Mouse (Mus musculus): Measurements from ENCODE around the gene Brd3. TPM values are rescaled to one million over a fixed set of nuclear protein-coding genes. Genes with fewer than 3 reads are reported as not detected.
"Not testable (repeated sequence)": the region's sequence is repeated elsewhere in the genome, so short reads cannot be mapped to it uniquely, and the experiment has no call there.

The Brd3 gene
- polyA plus RNA-seq, 1 experiment from 2014 or later, result 128 TPM

DNA sequence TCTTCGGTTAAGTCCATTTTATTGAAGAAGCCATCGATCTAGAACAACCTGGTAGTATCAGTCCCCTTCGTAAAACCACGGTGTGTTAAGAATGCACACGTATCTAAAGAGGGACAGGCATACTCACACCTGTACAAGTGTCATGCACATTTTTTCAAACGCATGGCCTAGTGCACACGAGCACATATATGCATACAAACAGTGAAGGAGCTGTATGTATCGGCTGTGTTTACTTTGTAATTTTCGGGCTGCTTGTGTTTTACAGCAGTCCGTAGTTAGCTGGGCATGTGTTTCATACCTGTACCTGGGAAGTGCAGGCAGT is 33.0 kb upstream of the Brd3 start:
- ATAC-seq (ENCODE audit: insufficient number of reproducible peaks, insufficient read depth, low FRiP score, low TSS enrichment, low read depth), result peak; percentile 42
- 34% methylated on average over 10 of the region's 10 CpGs for WGBS
- Histone ChIP-seq H3K4me2 (peak overlapping the region; percentile 67), H3K36me3 (peaks cover 21% of the 10 kb centered on the region), H3K27me3 (no peaks in the 10 kb centered on the region), H3K9me3 (no peaks in the 10 kb centered on the region), H3K4me1 (replicated peaks) (peaks cover 16% of the 10 kb centered on the region), H3K27ac (peak overlapping the region; percentile 82), H3K9ac (replicated peaks) (peak overlapping the region; percentile 54), H3K4me3 (replicated peaks) (peak overlapping the region; percentile 43)

DNA sequence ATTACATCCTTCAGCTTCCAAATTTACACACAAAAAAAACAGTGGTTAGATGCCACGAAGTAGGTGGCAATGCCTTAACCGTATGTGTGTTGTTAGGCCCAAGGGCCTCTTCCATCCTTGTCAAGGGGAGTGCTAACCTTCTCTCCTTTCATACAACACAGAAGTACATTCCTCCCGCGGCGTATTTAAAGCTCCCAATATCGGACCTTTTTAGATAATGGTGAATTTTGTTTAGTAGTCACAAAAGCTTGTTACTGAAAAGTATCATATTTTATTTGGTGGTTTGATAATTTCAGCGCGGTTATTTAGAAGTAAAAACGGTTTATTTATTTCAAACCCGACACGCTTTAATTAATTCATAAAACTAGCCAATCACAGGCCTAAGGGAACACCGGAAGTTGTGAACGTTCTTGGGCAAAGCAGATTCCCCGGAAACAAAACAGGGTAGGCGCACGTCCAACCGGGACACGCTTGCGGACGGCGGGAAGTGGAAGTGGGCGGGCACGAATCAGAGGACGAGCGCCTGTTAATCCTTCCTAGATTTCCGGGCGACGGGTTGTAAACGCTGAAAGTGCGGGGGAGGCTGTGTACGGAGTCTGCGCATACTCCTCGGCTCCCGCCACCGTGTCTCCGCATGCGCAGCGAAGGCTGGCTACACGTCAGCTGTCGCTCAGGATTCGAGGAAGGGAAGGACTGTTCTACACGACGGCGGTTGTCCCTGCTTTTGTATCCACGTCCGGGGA is 32.5 kb upstream of the Brd3 start:
- peak overlapping the region; percentile 67 for H3K4me2 ChIP-seq
- peaks cover 16% of the 10 kb centered on the region for H3K4me1 ChIP-seq (replicated peaks)
- peak overlapping the region; percentile 54 for H3K9ac ChIP-seq (replicated peaks)
- H3K27ac ChIP-seq, result peak overlapping the region; percentile 82
- WGBS, result under 1% methylated on average over 46 of the region's 46 CpGs
- no peaks in the 10 kb centered on the region for H3K9me3 ChIP-seq
- no peaks in the 10 kb centered on the region for H3K27me3 ChIP-seq
- ATAC-seq (ENCODE audit: insufficient number of reproducible peaks, insufficient read depth, low FRiP score, low TSS enrichment, low read depth), result peak; percentile 96
- H3K36me3 ChIP-seq, result peaks cover 26% of the 10 kb centered on the region
- peak overlapping the region; percentile 43 for H3K4me3 ChIP-seq (replicated peaks)

DNA sequence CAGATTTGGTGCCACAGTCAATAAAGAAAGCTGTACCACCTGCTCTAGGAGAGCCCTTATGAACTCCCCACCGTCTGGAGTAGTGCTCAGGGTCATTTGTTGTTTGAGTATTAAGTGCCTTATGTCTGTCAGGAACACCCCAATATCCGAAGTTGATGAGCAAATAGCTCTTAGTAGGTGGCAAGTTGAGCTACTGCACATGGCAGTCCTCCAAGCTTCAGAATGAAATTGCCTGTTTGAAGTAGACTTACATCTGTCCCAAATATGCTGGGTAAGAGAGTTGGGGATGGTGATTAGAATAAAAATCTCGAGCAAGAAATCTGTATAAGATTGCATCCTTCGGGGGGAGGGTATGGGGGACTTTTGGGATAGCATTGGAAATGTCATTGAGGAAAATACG is 31.9 kb upstream of the Brd3 start:
- peak overlapping the region; percentile 43 for H3K4me3 ChIP-seq (replicated peaks)

DNA sequence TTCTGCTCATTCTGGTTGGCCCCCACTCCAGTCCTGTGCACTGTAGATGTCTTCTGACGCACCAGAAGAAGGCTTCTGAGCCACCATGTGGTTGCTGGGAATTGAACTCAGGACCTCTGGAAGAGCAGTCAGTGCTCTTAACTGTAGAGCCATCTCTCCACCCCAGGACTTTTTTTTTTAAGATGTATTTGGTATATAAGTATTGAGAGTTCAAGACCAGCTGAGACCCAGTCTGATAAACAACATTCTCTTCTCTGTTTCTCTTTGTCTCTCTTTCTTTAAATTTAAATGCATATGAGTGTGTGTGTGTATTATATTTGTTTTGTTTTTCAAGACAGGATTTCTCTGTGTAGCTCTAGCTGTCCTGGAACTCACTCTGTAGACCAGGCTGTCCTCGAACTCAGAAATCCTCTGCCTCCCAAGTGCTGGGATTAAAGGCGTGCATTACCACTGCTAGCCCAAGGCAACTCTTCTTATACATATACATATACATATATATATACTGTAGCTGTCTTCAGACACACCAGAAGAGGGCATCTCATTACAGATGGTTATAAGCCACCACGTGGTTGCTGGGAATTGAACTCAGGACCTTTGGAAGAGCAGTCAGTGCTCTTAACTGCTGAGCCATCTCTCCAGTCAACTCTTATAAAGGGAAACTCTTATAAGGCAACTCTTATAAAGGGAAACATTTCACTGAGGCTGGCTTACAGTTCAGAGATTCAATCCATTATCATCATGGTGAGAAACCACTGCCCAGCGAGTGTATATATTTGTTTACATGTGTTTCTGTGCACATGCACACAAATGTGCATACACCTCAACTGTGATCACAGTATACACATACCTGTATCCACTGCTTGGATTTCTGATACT is 31.2 kb upstream of the Brd3 start:
- not testable (repeated sequence) for ATAC-seq (ENCODE audit: insufficient number of reproducible peaks, insufficient read depth, low FRiP score, low TSS enrichment, low read depth); H3K9ac ChIP-seq (replicated peaks)
- H3K27ac ChIP-seq, result peak overlapping the region; percentile 82

More for the DNA sequence above, 31.9 kb upstream of the Brd3 start:
- no peaks in the 10 kb centered on the region for H3K9me3 ChIP-seq
- H3K27ac ChIP-seq, result peak overlapping the region; percentile 82
- H3K4me1 ChIP-seq (replicated peaks), result peaks cover 16% of the 10 kb centered on the region
- H3K36me3 ChIP-seq, result peaks cover 32% of the 10 kb centered on the region
- H3K4me2 ChIP-seq, result peak overlapping the region; percentile 67
- WGBS, result 19% methylated on average over 5 of the region's 5 CpGs
- no peak overlapping the region; the same call in 1 of the 2 replicates for H3K9ac ChIP-seq (replicated peaks)
- no peak; the same call in 1 of the 2 replicates for ATAC-seq (ENCODE audit: insufficient number of reproducible peaks, insufficient read depth, low FRiP score, low TSS enrichment, low read depth)
- H3K27me3 ChIP-seq, result no peaks in the 10 kb centered on the region

DNA sequence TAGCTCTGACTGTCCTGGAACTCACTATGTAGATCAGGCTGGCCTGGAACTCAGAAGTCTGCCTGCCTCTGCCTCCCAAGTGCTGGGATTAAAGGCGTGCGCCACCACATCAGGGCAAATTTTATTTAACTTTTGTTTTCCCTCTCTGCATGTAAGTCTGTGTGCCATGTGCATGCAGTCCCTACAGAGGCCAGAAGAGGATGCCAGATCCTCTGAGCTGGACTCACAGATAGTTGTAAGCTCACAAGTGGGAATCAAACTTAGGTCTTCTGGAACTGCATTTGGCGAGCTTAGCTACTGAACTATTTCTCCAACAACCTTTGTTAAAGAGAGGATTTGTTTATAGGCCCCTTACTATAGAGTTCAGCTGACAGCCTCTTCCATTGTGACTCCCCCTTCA is 10.8 kb upstream of the Brd3 start:
- ATAC-seq (ENCODE audit: insufficient number of reproducible peaks, insufficient read depth, low FRiP score, low TSS enrichment, low read depth), result no peak
- 95% methylated on average over 3 of the region's 3 CpGs for WGBS
- peaks cover 48% of the 10 kb centered on the region for H3K36me3 ChIP-seq

More for the DNA sequence above, 31.2 kb upstream of the Brd3 start:
- not testable (repeated sequence) for H3K9me3 ChIP-seq, H3K27me3 ChIP-seq
- H3K36me3 ChIP-seq, result peaks cover 39% of the 10 kb centered on the region
- peaks cover 16% of the 10 kb centered on the region for H3K4me1 ChIP-seq (replicated peaks)
- WGBS, result 71% methylated on average over 5 of the region's 5 CpGs
- H3K4me3 ChIP-seq (replicated peaks), result peak overlapping the region; percentile 43; the same call in 1 of the 2 replicates
- peak overlapping the region; percentile 67 for H3K4me2 ChIP-seq

DNA sequence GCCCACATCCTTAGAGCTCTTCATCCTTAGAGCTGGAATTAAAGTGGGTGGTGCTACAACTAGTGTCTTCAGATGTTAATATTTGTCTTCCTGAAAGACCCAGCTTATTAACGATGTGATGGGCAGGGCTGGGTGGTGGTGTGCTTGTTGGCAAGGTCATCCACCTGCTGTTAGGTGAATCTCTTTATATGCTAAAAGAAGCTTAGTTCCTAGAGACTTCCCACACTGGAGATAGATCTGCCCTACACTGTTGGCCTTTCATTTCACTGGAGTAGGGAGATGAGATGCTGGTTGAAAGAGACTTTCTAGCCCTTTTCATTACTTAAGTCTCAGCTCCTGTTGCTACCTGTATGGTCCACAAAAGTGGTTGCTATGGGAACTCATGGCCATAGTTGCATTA is 8.8 kb upstream of the Brd3 start:
- no peaks in the 10 kb centered on the region for H3K27me3 ChIP-seq

More for the DNA sequence above, 10.8 kb upstream of the Brd3 start:
- Histone ChIP-seq H3K9me3 (no peaks in the 10 kb centered on the region), H3K4me2 (no peak overlapping the region), H3K27me3 (no peaks in the 10 kb centered on the region), H3K4me3 (replicated peaks) (no peak overlapping the region), H3K9ac (replicated peaks) (no peak overlapping the region), H3K27ac (no peak overlapping the region), H3K4me1 (replicated peaks) (peaks cover 30% of the 10 kb centered on the region)

DNA sequence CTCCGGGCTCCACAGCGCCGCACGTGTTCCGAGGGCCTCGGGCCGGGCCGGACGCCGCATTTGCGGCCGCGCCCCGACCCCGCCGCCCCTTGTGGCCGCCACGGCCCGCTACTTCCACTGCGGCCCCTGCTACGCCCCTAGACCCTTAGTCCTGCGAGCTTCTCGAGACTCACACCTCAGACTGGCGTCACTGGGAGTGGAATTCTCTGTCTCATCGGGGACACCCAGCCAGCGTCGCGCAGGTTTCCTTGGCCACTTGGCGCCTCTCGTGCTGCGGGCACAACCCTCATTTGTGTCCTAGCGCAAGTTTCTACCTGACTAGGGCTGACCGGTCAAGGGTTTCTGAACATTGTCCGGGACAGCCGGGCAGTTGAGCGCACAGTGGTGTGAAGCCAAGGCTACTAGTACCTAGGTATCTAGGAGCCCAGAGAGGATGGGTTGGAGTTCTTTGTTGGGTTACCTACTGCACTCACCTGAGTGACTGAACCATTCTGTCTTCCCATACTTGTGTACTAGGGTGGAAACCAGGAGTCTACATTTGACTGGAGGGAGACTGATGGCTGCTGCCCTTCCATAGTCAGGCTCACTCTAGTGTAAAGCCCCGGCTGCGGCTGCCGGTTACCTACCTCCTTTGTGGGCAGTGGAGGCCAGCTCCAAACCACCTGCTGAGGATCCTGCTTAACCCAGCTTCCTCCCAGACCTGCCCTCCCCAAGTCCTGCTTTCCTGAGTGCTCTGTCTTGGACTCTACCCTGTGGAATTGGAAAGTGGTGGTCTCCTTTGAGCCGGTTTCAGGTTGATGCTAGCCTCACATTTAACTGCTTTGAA is 8.1 kb upstream of the Brd3 start:
- Histone ChIP-seq H3K27ac (peak overlapping the region; percentile 89), H3K36me3 (peaks cover 24% of the 10 kb centered on the region), H3K4me2 (peak overlapping the region; percentile 84), H3K27me3 (no peaks in the 10 kb centered on the region), H3K4me3 (replicated peaks) (peak overlapping the region; percentile 88), H3K9me3 (0 out of 2 replicates have a peak, but pooled peaks cover 4% of the 10 kb centered on the region), H3K4me1 (replicated peaks) (peaks cover 30% of the 10 kb centered on the region), H3K9ac (replicated peaks) (peak overlapping the region; percentile 96)
- WGBS, result under 1% methylated on average over 38 of the region's 40 CpGs
- ATAC-seq (ENCODE audit: insufficient number of reproducible peaks, insufficient read depth, low FRiP score, low TSS enrichment, low read depth), result no peak

More for the DNA sequence above, 8.8 kb upstream of the Brd3 start:
- 0 out of 2 replicates have a peak, but pooled peaks cover 4% of the 10 kb centered on the region for H3K9me3 ChIP-seq
- peak overlapping the region; percentile 84 for H3K4me2 ChIP-seq
- WGBS, result 13% methylated on average over 1 of the region's 1 CpGs
- peaks cover 30% of the 10 kb centered on the region for H3K4me1 ChIP-seq (replicated peaks)
- H3K27ac ChIP-seq, result no peak overlapping the region
- peaks cover 31% of the 10 kb centered on the region for H3K36me3 ChIP-seq
- peak overlapping the region; percentile 88 for H3K4me3 ChIP-seq (replicated peaks)
- ATAC-seq (ENCODE audit: insufficient number of reproducible peaks, insufficient read depth, low FRiP score, low TSS enrichment, low read depth), result no peak
- H3K9ac ChIP-seq (replicated peaks), result peak overlapping the region; percentile 96

DNA sequence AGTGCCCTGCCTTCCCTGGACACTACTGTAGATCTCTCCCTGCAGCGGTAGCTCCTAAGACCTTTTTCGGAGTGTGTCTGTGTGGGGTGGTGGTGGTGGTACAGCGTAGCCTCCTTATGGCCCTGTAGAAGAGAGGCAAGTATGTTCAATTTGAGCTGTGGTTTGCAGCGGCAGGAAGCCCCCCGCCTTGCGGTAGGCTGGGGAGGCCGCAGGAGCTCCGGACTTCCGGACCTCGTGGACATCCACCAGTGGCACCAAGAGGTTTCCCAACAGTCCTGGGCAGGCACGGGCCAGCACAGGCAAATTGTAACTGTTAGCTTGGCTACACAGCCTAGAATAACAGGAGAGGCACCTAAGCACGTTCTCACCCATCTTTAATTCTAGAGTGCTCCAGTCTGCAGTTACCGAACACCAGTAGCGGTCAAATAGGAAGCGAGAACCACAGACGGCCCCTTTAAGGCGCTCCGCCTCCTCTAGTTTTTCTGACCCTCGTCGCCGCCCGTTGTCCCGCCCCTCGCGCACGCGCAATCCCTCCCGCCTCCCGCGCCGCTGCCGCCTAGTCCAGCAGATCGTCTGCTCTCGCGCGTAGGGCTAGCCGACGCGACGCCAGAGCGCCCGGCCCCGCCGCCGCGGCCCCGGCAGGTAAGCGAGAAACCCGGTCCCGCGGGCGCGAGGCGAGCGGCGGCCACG is 7.3 kb upstream of the Brd3 start, which contains the start of gene Wdr5:
Gene Wdr5, plus strand, starts transcription at position 519 of the 690 bp plus-strand sequence.
- Histone ChIP-seq H3K36me3 (peaks cover 16% of the 10 kb centered on the region), H3K27me3 (no peaks in the 10 kb centered on the region), H3K4me2 (peak within 1 kb of the TSS; percentile 84), H3K9ac (replicated peaks) (peak within 1 kb of the TSS; percentile 96), H3K9me3 (0 out of 2 replicates have a peak, but pooled peaks cover 4% of the 10 kb centered on the region), H3K4me1 (replicated peaks) (peaks cover 30% of the 10 kb centered on the region), H3K4me3 (replicated peaks) (peak within 1 kb of the TSS; percentile 88), H3K27ac (peak within 1 kb of the TSS; percentile 89)
- ATAC-seq (ENCODE audit: insufficient number of reproducible peaks, insufficient read depth, low FRiP score, low TSS enrichment, low read depth), result peak; percentile 90
- 1% methylated on average over 55 of the region's 57 CpGs for WGBS

DNA sequence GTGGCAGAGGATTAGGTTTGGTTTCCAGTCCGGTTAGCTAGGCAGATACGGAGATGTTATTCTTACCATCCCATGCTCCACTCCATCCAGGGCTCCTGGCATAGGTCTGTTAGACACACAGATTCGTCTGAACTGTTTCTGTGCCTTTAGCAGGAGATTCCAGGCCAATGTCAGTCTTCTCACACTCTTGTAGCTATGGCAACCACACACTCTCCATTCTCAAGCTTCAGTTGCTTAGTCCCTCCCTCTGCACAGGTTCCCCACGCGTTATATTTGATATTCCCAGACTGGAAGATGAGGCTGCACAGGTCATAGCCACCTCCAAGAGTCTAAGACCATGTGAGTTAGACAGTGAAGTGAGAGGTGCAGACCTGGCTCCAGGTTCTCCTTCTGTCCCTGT is 6.4 kb upstream of the Brd3 start:
- ATAC-seq (ENCODE audit: insufficient number of reproducible peaks, insufficient read depth, low FRiP score, low TSS enrichment, low read depth), result no peak
- Histone ChIP-seq H3K27ac (peak overlapping the region; percentile 89), H3K9me3 (0 out of 2 replicates have a peak, but pooled peaks cover 4% of the 10 kb centered on the region), H3K4me3 (replicated peaks) (peak overlapping the region; percentile 88), H3K36me3 (peaks cover 7% of the 10 kb centered on the region), H3K4me2 (peak overlapping the region; percentile 84), H3K9ac (replicated peaks) (peak overlapping the region; percentile 96), H3K4me1 (replicated peaks) (peaks cover 30% of the 10 kb centered on the region), H3K27me3 (no peaks in the 10 kb centered on the region)
- WGBS, result 75% methylated on average over 5 of the region's 5 CpGs

DNA sequence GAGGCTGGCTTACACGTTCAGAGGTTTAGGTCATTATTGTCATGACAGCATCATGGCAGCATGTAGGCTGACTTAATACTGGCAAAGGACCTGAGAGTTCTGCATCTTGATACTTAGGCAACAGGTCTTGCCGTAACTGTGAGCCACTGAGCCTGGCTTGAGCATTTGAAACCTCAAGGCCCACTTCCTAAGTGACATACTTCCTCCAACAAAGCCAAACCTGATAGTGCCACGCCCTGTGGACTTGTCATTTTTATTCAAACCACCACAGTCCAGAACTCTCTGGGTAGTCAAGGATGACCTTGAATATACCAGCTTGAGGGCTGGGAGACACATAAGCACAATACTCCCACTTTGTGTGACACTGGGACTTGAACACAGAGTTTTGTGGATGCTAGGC is 5.4 kb upstream of the Brd3 start:
- no peak for ATAC-seq (ENCODE audit: insufficient number of reproducible peaks, insufficient read depth, low FRiP score, low TSS enrichment, low read depth)
- Histone ChIP-seq H3K4me2 (no peak overlapping the region), H3K27ac (no peak overlapping the region), H3K4me1 (replicated peaks) (peaks cover 30% of the 10 kb centered on the region), H3K36me3 (no peaks in the 10 kb centered on the region; the same call in 1 of the 2 replicates), H3K9me3 (0 out of 2 replicates have a peak, but pooled peaks cover 4% of the 10 kb centered on the region), H3K9ac (replicated peaks) (no peak overlapping the region), H3K4me3 (replicated peaks) (no peak overlapping the region), H3K27me3 (no peaks in the 10 kb centered on the region)
- 99% methylated on average over 3 of the region's 3 CpGs for WGBS

Data from limb, embryonic 12.5 days (tissue).